Mouse (Mus musculus): ENCODE data around the gene Metrn.
A peak's percentile ranks its signal among the peaks of the same experiment; 100 is the strongest.

DNA sequence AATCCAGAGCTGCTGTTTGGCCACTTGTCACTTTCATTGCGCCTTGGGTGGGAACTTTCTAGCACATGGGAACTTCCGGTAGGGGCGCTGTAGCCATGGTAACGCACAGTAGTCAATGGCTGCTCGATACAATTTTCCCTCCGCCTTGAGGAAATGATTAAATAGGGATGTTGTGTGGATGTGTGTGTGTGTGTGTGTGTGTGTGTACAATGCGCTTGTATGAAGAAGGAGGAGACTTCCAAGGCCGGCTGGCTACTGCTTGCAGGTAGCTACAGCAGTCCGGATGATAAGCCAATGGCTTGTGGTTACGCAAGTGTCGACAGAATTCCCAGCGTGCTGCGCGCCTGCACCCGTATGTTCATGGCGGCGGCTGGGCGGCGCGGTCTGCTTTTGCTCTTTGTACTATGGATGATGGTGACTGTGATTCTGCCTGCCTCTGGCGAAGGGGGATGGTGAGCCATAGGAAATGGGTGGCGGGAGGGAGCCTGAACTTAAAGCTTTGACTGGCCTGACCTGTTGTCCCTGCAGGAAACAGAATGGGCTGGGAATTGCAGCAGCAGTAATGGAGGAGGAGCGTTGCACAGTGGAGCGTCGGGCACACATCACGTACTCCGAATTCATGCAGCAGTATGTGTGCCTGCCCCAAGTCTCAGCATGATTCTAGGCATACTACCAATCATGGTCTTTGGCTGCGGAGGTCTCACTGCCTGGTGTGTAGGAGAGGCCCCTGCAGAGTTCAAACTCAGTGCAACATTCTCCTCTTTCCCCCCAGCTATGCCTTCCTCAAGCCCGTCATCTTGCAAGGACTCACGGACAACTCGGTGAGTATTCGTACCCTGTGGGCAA, 32.0 kb upstream of the Metrn start, which contains the start of gene Jmjd8:
- TF ChIP-seq CTCF (conservative IDR thresholded peaks at IDR 0.05 in 1 of 2, IDR thresholded peaks at IDR 0.05 in 1 of 2; ENCODE audit: low read depth in 2 of 2, low read length in 2 of 2): peak in 1 of 2 experiments; percentile 43; a peak in 2 of 4 replicates
- TF ChIP-seq POLR2A (IDR thresholded peaks at IDR 0.05; ENCODE audit: low read depth, low read length): peak; percentile 45; the same call in 1 of the 2 replicates
- TF ChIP-seq ELF1 (IDR thresholded peaks at IDR 0.05; ENCODE audit: low read depth, low read length): peak; percentile 62
- no peak for TF ChIP-seq E2F4 (IDR thresholded peaks at IDR 0.05; ENCODE audit: insufficient replicate concordance, low read depth, low read length)
- no peak for TF ChIP-seq MEF2A (IDR thresholded peaks at IDR 0.05; ENCODE audit: borderline replicate concordance, low read depth, low read length)
- 0 out of 2 replicates have a peak, but pooled peaks have one; percentile 21 for TF ChIP-seq NRF1 (IDR thresholded peaks at IDR 0.05; ENCODE audit: low read depth, low read length)
- no peak for TF ChIP-seq MAZ (IDR thresholded peaks at IDR 0.05; ENCODE audit: low read depth, low read length)
- TF ChIP-seq ZKSCAN1 (IDR thresholded peaks at IDR 0.05; ENCODE audit: borderline replicate concordance, low read depth, low read length): no peak
- TF ChIP-seq HCFC1 (IDR thresholded peaks at IDR 0.05; ENCODE audit: low read depth, low read length): peak; percentile 54
- TF ChIP-seq SMC3 (IDR thresholded peaks at IDR 0.05; ENCODE audit: low read depth, low read length): no peak
